Mouse (Mus musculus) testis, postnatal 14 days (tissue): ENCODE data around the gene Iars2.

Experiments
- DNase-seq: peaks from one replicate; pipeline ENCODE4 v3.0.0; 2021; ENCODE audit warnings: low spot score

Gene Iars2

GRCm38 (mm10) chr1:185328721-185329610 lies at the start of gene Iars2:
TSS of gene Iars2 (minus strand) at chr1:185329396.
- peak; percentile 92 for DNase-seq

GRCm38 (mm10) chr1:185377429-185377828 lies 48.2 kb upstream of the Iars2 start:
- DNase-seq = no peak

GRCm38 (mm10) chr1:185376390-185376789 lies 47.2 kb upstream of the Iars2 start:
- no peak for DNase-seq

GRCm38 (mm10) chr1:185369979-185370378 lies 40.8 kb upstream of the Iars2 start:
- no peak for DNase-seq

GRCm38 (mm10) chr1:185367383-185367782 lies 38.2 kb upstream of the Iars2 start:
- no peak for DNase-seq

GRCm38 (mm10) chr1:185364183-185364540 lies 35.0 kb upstream of the Iars2 start:
- DNase-seq = no peak

- DNase-seq = peak; percentile 31
These were observed 34.5 kb upstream of the Iars2 start for GRCm38 (mm10) chr1:185363526-185364182.

GRCm38 (mm10) chr1:185362677-185363520 lies 33.7 kb upstream of the Iars2 start, which contains the start of gene Eprs:
TSS of gene Eprs (plus strand) at chr1:185363044.
- peak; percentile 99 for DNase-seq

- no peak for DNase-seq
These were observed 29.0 kb upstream of the Iars2 start for GRCm38 (mm10) chr1:185358211-185358610.

- no peak for DNase-seq
These were observed 27.1 kb upstream of the Iars2 start for GRCm38 (mm10) chr1:185356246-185356645.

- DNase-seq = no peak
These were observed 25.5 kb upstream of the Iars2 start for GRCm38 (mm10) chr1:185354731-185355130.

GRCm38 (mm10) chr1:185353351-185353750 lies 24.2 kb upstream of the Iars2 start:
- DNase-seq = no peak

GRCm38 (mm10) chr1:185352151-185352550 lies 23.0 kb upstream of the Iars2 start:
- DNase-seq = no peak

- DNase-seq = no peak
These were observed 21.4 kb upstream of the Iars2 start for GRCm38 (mm10) chr1:185350611-185351010.

GRCm38 (mm10) chr1:185349741-185350140 lies 20.5 kb upstream of the Iars2 start:
- no peak for DNase-seq

- no peak for DNase-seq
These were observed 17.0 kb upstream of the Iars2 start for GRCm38 (mm10) chr1:185346188-185346587.

GRCm38 (mm10) chr1:185343422-185343821 lies 14.2 kb upstream of the Iars2 start:
- DNase-seq = no peak

GRCm38 (mm10) chr1:185342441-185342840 lies 13.2 kb upstream of the Iars2 start:
- no peak for DNase-seq

GRCm38 (mm10) chr1:185336535-185336934 lies 7.3 kb upstream of the Iars2 start:
- no peak for DNase-seq

- no peak for DNase-seq
These were observed 6.1 kb upstream of the Iars2 start for GRCm38 (mm10) chr1:185335231-185335765.

GRCm38 (mm10) chr1:185334136-185334535 lies 4.9 kb upstream of the Iars2 start:
- no peak for DNase-seq

- DNase-seq = no peak
These were observed 4.5 kb upstream of the Iars2 start for GRCm38 (mm10) chr1:185333651-185334050.
